Mouse (Mus musculus) embryonic facial prominence, embryonic 10.5 days (tissue): Measurements from ENCODE around the gene Tbcd. TPM values are rescaled to one million over a fixed set of nuclear protein-coding genes. Genes with fewer than 3 reads are reported as not detected.

Source experiments
- DNase-seq: peaks from one replicate; pipeline ENCODE4 v3.0.0-alpha.2; 2017; ENCODE audit warnings: low spot score
- H3K27ac ChIP-seq: fragments of 300-500 bp; sonication (generic); replicated peaks from 2 replicates; pipeline ENCODE4 v1.5.1; 2016; ENCODE audit warnings: mild to moderate bottlenecking
- H3K27me3 ChIP-seq: fragments of 300-500 bp; sonication (generic); replicated peaks from 2 replicates; pipeline ENCODE4 v1.6.1; 2016; ENCODE audit warnings: low read depth, mild to moderate bottlenecking; ENCODE audit not compliant: poor library complexity, severe bottlenecking
- H3K36me3 ChIP-seq: fragments of 300-500 bp; sonication (generic); replicated peaks from 2 replicates; pipeline ENCODE4 v1.6.1; 2016; ENCODE audit warnings: mild to moderate bottlenecking, moderate library complexity
- H3K4me1 ChIP-seq: fragments of 300-500 bp; sonication (generic); 2 replicates; pipeline ENCODE4 v1.6.1; 2016
- H3K4me3 ChIP-seq: fragments of 300-500 bp; sonication (generic); 2 replicates; pipeline ENCODE4 v1.5.1; 2016; ENCODE audit warnings: mild to moderate bottlenecking, moderate library complexity
- H3K9me3 ChIP-seq: fragments of 300-500 bp; sonication (generic); 2 replicates; pipeline ENCODE4 v1.6.1; 2016; ENCODE audit warnings: mild to moderate bottlenecking
- WGBS: fragments of 180-500 bp; shearing (Covaris S2); methylation state at CpG from one replicate; pipeline ENCODE4 v1.1.7; 2016; 5-methylcytosine and 5-hydroxymethylcytosine counted together
- polyA plus RNA-seq: library from polyadenylated mRNA; unstranded; fragments of >200 nt; fragmentation: Nextera tagmentation; extraction: Ambion mirVana; gene quantifications from 2 replicates; pipeline ENCODE4 v1.2.1, GENCODE M21; 2016

Tbcd gene
- polyA plus RNA-seq, 1 experiment from 2014 or later, result 55.0 TPM

DNA sequence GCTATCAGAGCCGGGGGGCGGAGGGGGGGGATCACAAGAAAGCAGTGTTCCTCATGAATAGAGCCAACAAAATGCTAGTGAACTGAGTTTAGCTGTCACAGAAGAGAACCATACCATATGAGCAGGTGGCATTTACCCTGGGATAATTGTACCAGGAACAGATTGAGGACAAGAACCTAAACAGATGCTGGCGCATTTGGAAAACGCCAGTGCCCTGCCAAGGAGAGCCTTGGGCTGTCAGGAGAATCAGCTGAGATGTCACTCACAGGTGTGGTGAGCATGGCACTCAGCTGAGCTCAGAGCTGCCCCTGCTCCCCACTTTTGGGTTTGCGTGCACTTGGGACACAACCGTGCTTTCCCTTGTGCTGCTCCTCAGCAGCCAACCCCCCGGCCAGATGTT is 179.7 kb downstream of the Tbcd start:
- Histone ChIP-seq H3K9me3 (no peaks in the 10 kb centered on the region), H3K4me1 (no peaks in the 10 kb centered on the region), H3K27ac (no peak overlapping the region), H3K36me3 (peaks cover 27% of the 10 kb centered on the region), H3K4me3 (no peak overlapping the region), H3K27me3 (no peaks in the 10 kb centered on the region)
- DNase-seq, result no peak
- WGBS, result 93% methylated on average over 7 of the region's 7 CpGs

DNA sequence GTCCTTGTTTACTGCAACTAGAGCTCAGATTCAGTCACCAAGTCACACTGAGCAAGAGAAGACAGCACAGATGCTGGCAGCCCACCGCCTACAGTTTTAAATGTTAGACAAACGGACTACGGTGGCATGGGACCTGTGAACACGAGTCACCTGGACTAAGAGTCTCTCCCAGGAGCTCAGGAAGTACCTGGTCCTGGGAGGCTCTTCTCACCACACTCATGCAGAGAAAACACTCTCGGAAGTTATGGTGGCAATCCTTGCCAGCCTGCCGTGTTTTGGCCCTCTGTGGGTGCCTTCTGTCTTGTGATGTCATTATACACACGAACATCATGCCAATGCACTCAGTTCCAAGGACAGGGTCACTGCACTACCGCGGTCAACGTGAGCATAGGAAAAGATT is 184.9 kb downstream of the Tbcd start:
- Histone ChIP-seq H3K36me3 (peaks cover 29% of the 10 kb centered on the region), H3K27ac (no peak overlapping the region), H3K4me3 (no peak overlapping the region), H3K9me3 (no peaks in the 10 kb centered on the region), H3K27me3 (no peaks in the 10 kb centered on the region), H3K4me1 (no peaks in the 10 kb centered on the region)
- 92% methylated on average over 10 of the region's 10 CpGs for WGBS
- DNase-seq, result no peak

- no peak for DNase-seq
- WGBS, result 60% methylated on average over 2 of the region's 2 CpGs
- Histone ChIP-seq H3K4me1 (no peaks in the 10 kb centered on the region), H3K9me3 (no peaks in the 10 kb centered on the region), H3K4me3 (no peak overlapping the region), H3K27me3 (no peaks in the 10 kb centered on the region), H3K36me3 (peaks cover 27% of the 10 kb centered on the region), H3K27ac (no peak overlapping the region)
These were observed 189.9 kb downstream of the Tbcd start for GRCm38 (mm10) chr11:121641501-121642145.

GRCm38 (mm10) chr11:121645394-121645793 is 193.6 kb downstream of the Tbcd start:
- DNase-seq, result no peak
- Histone ChIP-seq H3K36me3 (peaks cover 3% of the 10 kb centered on the region), H3K4me1 (0 out of 2 replicates have a peak, but pooled peaks cover 4% of the 10 kb centered on the region), H3K9me3 (no peaks in the 10 kb centered on the region), H3K27me3 (no peaks in the 10 kb centered on the region), H3K4me3 (no peak overlapping the region), H3K27ac (no peak overlapping the region)
- WGBS, result 94% methylated on average over 6 of the region's 6 CpGs

GRCm38 (mm10) chr11:121647321-121647720 is 195.6 kb downstream of the Tbcd start:
- H3K27me3 ChIP-seq, result no peaks in the 10 kb centered on the region
- H3K36me3 ChIP-seq, result peaks cover 3% of the 10 kb centered on the region; the same call in 1 of the 2 replicates
- no peaks in the 10 kb centered on the region for H3K9me3 ChIP-seq
- 0 out of 2 replicates have a peak, but pooled peaks cover 4% of the 10 kb centered on the region for H3K4me1 ChIP-seq
- H3K27ac ChIP-seq, result no peak overlapping the region
- 82% methylated on average over 9 of the region's 9 CpGs for WGBS
- no peak overlapping the region for H3K4me3 ChIP-seq
- DNase-seq, result no peak

GRCm38 (mm10) chr11:121648166-121648565 is 196.4 kb downstream of the Tbcd start:
- Histone ChIP-seq H3K4me1 (0 out of 2 replicates have a peak, but pooled peaks cover 4% of the 10 kb centered on the region), H3K27me3 (no peaks in the 10 kb centered on the region), H3K4me3 (no peak overlapping the region), H3K9me3 (no peaks in the 10 kb centered on the region), H3K27ac (no peak overlapping the region), H3K36me3 (peaks cover 3% of the 10 kb centered on the region; the same call in 1 of the 2 replicates)
- no peak for DNase-seq
- WGBS, result 91% methylated on average over 5 of the region's 5 CpGs

DNA sequence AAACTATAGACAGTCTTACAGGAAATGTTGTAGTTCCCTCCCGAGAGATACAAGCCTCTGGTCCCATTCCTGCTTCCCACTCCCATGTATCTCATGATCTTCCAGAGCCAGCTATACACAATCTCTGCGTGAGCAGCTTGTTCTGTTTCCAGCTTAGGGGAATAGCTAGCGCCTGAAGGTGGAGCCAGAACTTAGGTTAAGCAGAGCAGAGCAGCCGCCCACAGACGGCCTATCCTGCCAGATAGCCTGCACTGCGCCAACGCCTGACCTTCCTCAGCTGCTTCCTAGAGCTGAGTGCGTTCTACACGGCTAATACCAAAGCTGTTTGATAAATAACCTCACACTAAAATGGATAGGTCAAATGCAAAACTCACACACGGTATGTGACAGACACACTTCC is 198.2 kb downstream of the Tbcd start:
- H3K4me1 ChIP-seq, result peaks cover 9% of the 10 kb centered on the region; the same call in 1 of the 2 replicates
- DNase-seq, result no peak
- no peak overlapping the region for H3K4me3 ChIP-seq
- no peaks in the 10 kb centered on the region for H3K27me3 ChIP-seq
- WGBS, result 84% methylated on average over 10 of the region's 10 CpGs
- H3K36me3 ChIP-seq, result 0 out of 2 replicates have a peak, but pooled peaks cover 3% of the 10 kb centered on the region
- H3K9me3 ChIP-seq, result no peaks in the 10 kb centered on the region
- H3K27ac ChIP-seq, result no peak overlapping the region

- H3K4me3 ChIP-seq, result no peak overlapping the region
- no peak overlapping the region for H3K27ac ChIP-seq
- 0 out of 2 replicates have a peak, but pooled peaks cover 3% of the 10 kb centered on the region for H3K36me3 ChIP-seq
- WGBS, result 91% methylated on average over 11 of the region's 11 CpGs
- no peaks in the 10 kb centered on the region for H3K9me3 ChIP-seq
- H3K27me3 ChIP-seq, result no peaks in the 10 kb centered on the region
- DNase-seq, result no peak
- H3K4me1 ChIP-seq, result peaks cover 9% of the 10 kb centered on the region; the same call in 1 of the 2 replicates
These were observed 198.9 kb downstream of the Tbcd start for GRCm38 (mm10) chr11:121650668-121651067.

GRCm38 (mm10) chr11:121651556-121651955 is 199.8 kb downstream of the Tbcd start:
- WGBS, result 94% methylated on average over 9 of the region's 9 CpGs
- no peaks in the 10 kb centered on the region for H3K27me3 ChIP-seq
- 0 out of 2 replicates have a peak, but pooled peaks cover 3% of the 10 kb centered on the region for H3K36me3 ChIP-seq
- DNase-seq, result no peak
- H3K4me1 ChIP-seq, result peaks cover 9% of the 10 kb centered on the region; the same call in 1 of the 2 replicates
- no peak overlapping the region for H3K27ac ChIP-seq
- no peaks in the 10 kb centered on the region for H3K9me3 ChIP-seq
- no peak overlapping the region for H3K4me3 ChIP-seq

DNA sequence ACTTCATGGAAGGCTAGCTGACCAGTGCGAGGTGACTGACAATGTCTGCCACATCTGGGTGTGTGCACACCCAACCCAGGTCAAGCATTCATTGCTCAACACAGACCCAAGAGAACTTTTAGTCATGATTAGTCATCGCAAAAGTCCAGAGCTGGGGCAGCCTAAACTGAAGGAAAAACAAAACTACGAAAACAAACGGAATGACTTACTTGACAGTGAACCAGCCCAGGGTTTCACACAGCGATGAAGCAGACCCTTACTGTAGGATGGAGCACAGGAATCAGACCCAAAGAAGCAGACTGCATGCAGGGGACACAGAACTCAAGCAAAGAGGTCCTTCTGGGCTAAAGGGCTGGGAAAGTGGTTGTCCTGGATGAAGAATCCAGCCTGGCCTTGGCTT is 200.2 kb downstream of the Tbcd start:
- H3K27me3 ChIP-seq, result no peaks in the 10 kb centered on the region
- no peak overlapping the region for H3K27ac ChIP-seq
- WGBS, result 94% methylated on average over 5 of the region's 5 CpGs
- peaks cover 9% of the 10 kb centered on the region; the same call in 1 of the 2 replicates for H3K4me1 ChIP-seq
- 0 out of 2 replicates have a peak, but pooled peaks cover 3% of the 10 kb centered on the region for H3K36me3 ChIP-seq
- H3K4me3 ChIP-seq, result no peak overlapping the region
- H3K9me3 ChIP-seq, result no peaks in the 10 kb centered on the region
- DNase-seq, result no peak

DNA sequence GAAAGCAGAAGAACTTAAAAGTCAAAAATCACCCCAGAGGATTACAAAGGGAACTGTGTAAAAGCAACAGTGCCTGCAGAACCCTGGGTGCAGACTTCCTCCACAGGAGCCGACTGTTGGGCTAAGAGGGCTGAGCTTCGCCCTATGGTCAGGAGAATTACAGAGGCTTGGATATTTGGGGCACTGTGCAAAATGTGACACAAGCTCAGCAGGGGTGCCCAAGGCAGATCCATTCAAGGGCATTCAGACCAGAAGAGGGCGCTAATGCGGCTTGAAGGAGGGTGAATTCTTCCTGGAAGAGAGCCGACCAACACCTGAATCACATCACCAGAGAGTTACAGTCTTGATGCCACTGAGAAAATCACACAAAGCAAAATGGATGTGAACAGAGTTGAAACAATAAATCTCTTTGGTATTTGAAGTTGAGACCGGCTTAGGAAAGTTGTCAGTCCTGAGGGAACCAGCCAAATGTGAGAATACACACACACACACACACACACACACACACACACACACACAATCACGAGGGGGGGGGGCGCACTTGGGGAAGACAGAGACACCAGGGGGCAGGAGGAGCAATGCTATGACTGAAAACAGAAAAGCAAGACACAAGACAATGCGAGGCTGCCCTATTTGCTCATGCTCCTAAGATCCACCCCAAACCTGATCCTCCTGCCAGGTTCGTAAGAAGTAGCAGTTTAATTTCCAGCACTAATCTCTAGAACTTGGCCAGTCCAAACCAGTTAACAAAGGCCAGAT is 201.0 kb downstream of the Tbcd start:
- peak; percentile 60 for DNase-seq
- 61% methylated on average over 10 of the region's 10 CpGs for WGBS
- Histone ChIP-seq H3K4me1 (peaks cover 5% of the 10 kb centered on the region; the same call in 1 of the 2 replicates), H3K9me3 (no peaks in the 10 kb centered on the region), H3K27ac (no peak overlapping the region), H3K27me3 (no peaks in the 10 kb centered on the region), H3K36me3 (0 out of 2 replicates have a peak, but pooled peaks cover 3% of the 10 kb centered on the region), H3K4me3 (no peak overlapping the region)

- WGBS, result 87% methylated on average over 4 of the region's 4 CpGs
- H3K9me3 ChIP-seq, result no peaks in the 10 kb centered on the region
- peaks cover 5% of the 10 kb centered on the region; the same call in 1 of the 2 replicates for H3K4me1 ChIP-seq
- no peak for DNase-seq
- H3K27me3 ChIP-seq, result no peaks in the 10 kb centered on the region
- no peak overlapping the region for H3K4me3 ChIP-seq
- H3K36me3 ChIP-seq, result 0 out of 2 replicates have a peak, but pooled peaks cover 3% of the 10 kb centered on the region
- H3K27ac ChIP-seq, result no peak overlapping the region
These were observed 201.9 kb downstream of the Tbcd start for GRCm38 (mm10) chr11:121653631-121654030.
